Mouse (Mus musculus): ENCODE results near the gene Pla2g4a.

GRCm38 (mm10) chr1:149929140-149929539 is 31.9 kb downstream of the Pla2g4a start:
- TF ChIP-seq POLR2A (IDR thresholded peaks at IDR 0.05; ENCODE audit: low read depth, low read length): no peak
- no peak for TF ChIP-seq CTCF (IDR thresholded peaks at IDR 0.05; ENCODE audit: extremely low read depth, insufficient read length, insufficient replicate concordance, low read depth, low read length)
